In genomic region chr10:128547361-128548032, GRCm38 (mm10) we compare ENCODE assay signal across 8 mouse cellular contexts. TPM values are rescaled to one million over a fixed set of nuclear protein-coding genes. Genes with fewer than 3 reads are reported as not detected.
DNase-seq lines count a peak whose midpoint lies in the region; ATAC-seq and TF ChIP-seq lines count a peak whose summit lies in the region.

Zc3h10 (minus strand) TSS chr10:128547774.

- peak within 1 kb of the TSS; percentile 99 for H3K9ac ChIP-seq in embryonic facial prominence, embryonic 14.5 days (ENCODE audit: low read depth, low read length)
- H3K9ac ChIP-seq in heart, adult 2 months (ENCODE audit: low read depth, low read length): peak within 1 kb of the TSS; percentile 73
- H3K9ac ChIP-seq in limb, embryonic 14.5 days (ENCODE audit: low read depth, low read length, severe bottlenecking): peak within 1 kb of the TSS; percentile 93
- peak within 1 kb of the TSS; percentile 62 for H3K9ac ChIP-seq in midbrain, postnatal 0 days (replicated peaks; ENCODE audit: low read length, poor library complexity, severe bottlenecking)

- no peaks in the 10 kb centered on the region for H3K27me3 ChIP-seq in embryonic facial prominence, embryonic 14.5 days (replicated peaks; ENCODE audit: control insufficient read depth, insufficient read depth, low read length)
- H3K27me3 ChIP-seq in heart, adult 2 months (ENCODE audit: control insufficient read depth, insufficient read depth, low read length): no peaks in the 10 kb centered on the region
- no peaks in the 10 kb centered on the region for H3K27me3 ChIP-seq in limb, embryonic 14.5 days (ENCODE audit: control insufficient read depth, insufficient read depth, low read length)
- no peaks in the 10 kb centered on the region for H3K27me3 ChIP-seq in midbrain, postnatal 0 days (ENCODE audit: insufficient read depth, low read length)

- H3K9me3 ChIP-seq in embryonic facial prominence, embryonic 14.5 days (ENCODE audit: control insufficient read depth, low read length): no peaks in the 10 kb centered on the region
- H3K9me3 ChIP-seq in limb, embryonic 14.5 days (ENCODE audit: control insufficient read depth, low read length): no peaks in the 10 kb centered on the region
- no peaks in the 10 kb centered on the region for H3K9me3 ChIP-seq in midbrain, postnatal 0 days (ENCODE audit: low read length)

- no peaks in the 10 kb centered on the region for H3K4me1 ChIP-seq in embryonic facial prominence, embryonic 14.5 days (ENCODE audit: control insufficient read depth, insufficient read depth, low read length)
- peaks cover 4% of the 10 kb centered on the region for H3K4me1 ChIP-seq in heart, adult 2 months (ENCODE audit: control insufficient read depth, insufficient read depth, low read length)
- H3K4me1 ChIP-seq in limb, embryonic 14.5 days (ENCODE audit: control insufficient read depth, insufficient read depth, low read length): peaks cover 6% of the 10 kb centered on the region; the same call in 1 of the 2 replicates
- H3K4me1 ChIP-seq in midbrain, postnatal 0 days (ENCODE audit: insufficient read depth, low read length): peaks cover 8% of the 10 kb centered on the region; the same call in 1 of the 2 replicates

- peak within 1 kb of the TSS; percentile 85 for H3K4me2 ChIP-seq in embryonic facial prominence, embryonic 14.5 days (ENCODE audit: low read depth, low read length)
- H3K4me2 ChIP-seq in limb, embryonic 14.5 days (replicated peaks; ENCODE audit: low read depth, low read length, severe bottlenecking): peak within 1 kb of the TSS; percentile 67
- H3K4me2 ChIP-seq in midbrain, postnatal 0 days (ENCODE audit: low read depth, low read length, poor library complexity, severe bottlenecking): peak within 1 kb of the TSS; percentile 50

- peak; percentile 99 for DNase-seq in 3T3-L1 (ENCODE audit: low read depth, low spot score)
- peak; percentile 70 to 82 for DNase-seq in adrenal gland, postnatal 4 days (ENCODE audit: low spot score in 2 of 2)
- DNase-seq in embryonic facial prominence, embryonic 14.5 days (ENCODE audit: low spot score): peak; percentile 100
- peak; percentile 91 to 96 for DNase-seq in heart, adult 2 months
- peak; percentile 98 for DNase-seq in kidney, adult 9 months
- peak; percentile 99 for DNase-seq in limb, embryonic 14.5 days (ENCODE audit: low spot score)
- peak; percentile 99 for DNase-seq in midbrain, postnatal 0 days (ENCODE audit: low spot score)
- DNase-seq in spleen, postnatal 14 days (ENCODE audit: low spot score in 2 of 2): peak; percentile 86 to 89

- H3K27ac ChIP-seq in embryonic facial prominence, embryonic 14.5 days (replicated peaks; ENCODE audit: low read depth, low read length): peak within 1 kb of the TSS; percentile 99
- peak within 1 kb of the TSS; percentile 91 for H3K27ac ChIP-seq in heart, adult 2 months
- peak within 1 kb of the TSS; percentile 97 for H3K27ac ChIP-seq in limb, embryonic 14.5 days (replicated peaks; ENCODE audit: low read depth, low read length)
- H3K27ac ChIP-seq in midbrain, postnatal 0 days (ENCODE audit: low read depth, low read length): peak within 1 kb of the TSS; percentile 90

- H3K79me2 ChIP-seq in heart, adult 2 months (replicated peaks; ENCODE audit: control insufficient read depth, insufficient read depth, low read length): peaks cover 3% of the 10 kb centered on the region; the same call in 1 of the 2 replicates

- peak; percentile 60 for TF ChIP-seq POLR2A in heart, adult 2 months (IDR thresholded peaks at IDR 0.05; ENCODE audit: insufficient read depth, low read depth, low read length)
- TF ChIP-seq POLR2A in limb, embryonic 14.5 days (IDR thresholded peaks at IDR 0.05; ENCODE audit: borderline replicate concordance, extremely low read depth, insufficient read depth, insufficient read length): no peak

- peak; percentile 94 for ATAC-seq in embryonic facial prominence, embryonic 14.5 days (ENCODE audit: low read depth)
- peak; percentile 84 for ATAC-seq in limb, embryonic 14.5 days (ENCODE audit: low FRiP score, low read depth)
- ATAC-seq in midbrain, postnatal 0 days (ENCODE audit: low FRiP score): peak; percentile 85

- peak; percentile 97 for TF ChIP-seq EP300 in heart, adult 2 months (IDR thresholded peaks at IDR 0.05; ENCODE audit: insufficient read depth, low read depth, low read length)

- TF ChIP-seq CTCF in heart, adult 2 months (IDR thresholded peaks at IDR 0.05): peak; percentile 72
- peak; percentile 76 for TF ChIP-seq CTCF in midbrain, postnatal 0 days (IDR thresholded peaks at IDR 0.05)

- peak within 1 kb of the TSS; percentile 83 for H3K4me3 ChIP-seq in embryonic facial prominence, embryonic 14.5 days (ENCODE audit: low read depth, low read length)
- peak within 1 kb of the TSS; percentile 59 for H3K4me3 ChIP-seq in heart, adult 2 months
- peak within 1 kb of the TSS; percentile 86 for H3K4me3 ChIP-seq in limb, embryonic 14.5 days (replicated peaks; ENCODE audit: low read length)
- peak within 1 kb of the TSS; percentile 44 for H3K4me3 ChIP-seq in midbrain, postnatal 0 days (ENCODE audit: low read depth, low read length)

- WGBS in embryonic facial prominence, embryonic 14.5 days: 0% methylated on average over 27 of the region's 50 CpGs
- under 1% methylated on average over 50 of the region's 50 CpGs for WGBS in heart, adult 2 months
- WGBS in limb, embryonic 14.5 days: 0% methylated on average over 41 of the region's 50 CpGs
- under 1% methylated on average over 50 of the region's 50 CpGs for WGBS in midbrain, postnatal 0 days

- peaks cover 34% of the 10 kb centered on the region for H3K36me3 ChIP-seq in embryonic facial prominence, embryonic 14.5 days (ENCODE audit: control insufficient read depth, insufficient read depth, low read length)
- peaks cover 8% of the 10 kb centered on the region for H3K36me3 ChIP-seq in heart, adult 2 months (ENCODE audit: control insufficient read depth, insufficient read depth, low read length)
- H3K36me3 ChIP-seq in limb, embryonic 14.5 days (ENCODE audit: control insufficient read depth, insufficient read depth, low read length): peaks cover 28% of the 10 kb centered on the region
- peaks cover 24% of the 10 kb centered on the region for H3K36me3 ChIP-seq in midbrain, postnatal 0 days (ENCODE audit: insufficient read depth, low read length)

- intact Hi-C loops in heart, adult 2 months (cut with DNase I): loop anchor here (2.0 to 10.0 kb wide), 3 partner anchors 49 to 257 kb away; partner anchors contain the start of genes Dnajc14, Myl6b, Suox and Tmem198b

RNA-seq across cellular contexts. Expression of gene Zc3h10, which starts in this region (rescaled TPM):
- total RNA-seq in adrenal gland, postnatal 4 days (2021): 10 to 100 TPM; 10.9 to 11.0 TPM
- polyA plus RNA-seq in embryonic facial prominence, embryonic 14.5 days (2014; fragmentation: Nextera tagmentation; extraction: Ambion mirVana): 11.4 and 12.5 TPM in 2 replicates
- 1 to 10 TPM; 7.5 to 7.6 TPM for total RNA-seq in heart, adult 2 months (2021)
- polyA plus RNA-seq in heart, adult 2 months (2012; rRNA removed): 6.6 and 6.8 TPM in 2 replicates
- polyA plus RNA-seq in limb, embryonic 14.5 days (2012; rRNA removed): 15.2 and 17.2 TPM in 2 replicates
- 13.7 and 14.5 TPM in 2 replicates for polyA plus RNA-seq in limb, embryonic 14.5 days (2014; fragmentation: Nextera tagmentation; extraction: Ambion mirVana)
- 20.6 and 30.3 TPM in 2 replicates for total RNA-seq in midbrain, postnatal 0 days (2014; rRNA removed)
- 12.0 and 12.5 TPM in 2 replicates for polyA plus RNA-seq in midbrain, postnatal 0 days (2015; fragmentation: Nextera tagmentation; extraction: Ambion mirVana)

Comparison
In these comparisons a context has a peak if more than half of its experiments do, and no peak if none do; other contexts are left out.
1. Peak in every context shown above with its lines: DNase-seq, ATAC-seq, H3K4me3 ChIP-seq and H3K27ac ChIP-seq.